Mouse (Mus musculus) adrenal gland, postnatal 36 days (tissue): ENCODE data around the gene Gm8247. TPM values are rescaled to one million over a fixed set of nuclear protein-coding genes. Genes with fewer than 3 reads are reported as not detected.
"Not testable (repeated sequence)": the region's sequence is repeated elsewhere in the genome, so short reads cannot be mapped to it uniquely, and the experiment has no call there.

ENCODE experiments used
- DNase-seq, 2 experiments: peaks; one replicate each; pipeline ENCODE4 v3.0.0; 2021; ENCODE audit warnings: mixed read lengths in 1 of 2
- long read RNA-seq, 2 experiments: library from polyadenylated mRNA; stranded (forward); transcript quantifications; one replicate each; pipeline ENCODE4 v2.0.0; 2021; ENCODE audit warnings: borderline sequencing depth in 2 of 2
- total RNA-seq, 2 experiments: library from RNA; stranded (reverse); gene quantifications; 2 replicates each; pipeline ENCODE4 v1.2.3; 2021

Gene Gm8247
- not detected for total RNA-seq
- long read RNA-seq, experiment 1, result 0 reads
- long read RNA-seq, experiment 2, result 0 reads

DNA sequence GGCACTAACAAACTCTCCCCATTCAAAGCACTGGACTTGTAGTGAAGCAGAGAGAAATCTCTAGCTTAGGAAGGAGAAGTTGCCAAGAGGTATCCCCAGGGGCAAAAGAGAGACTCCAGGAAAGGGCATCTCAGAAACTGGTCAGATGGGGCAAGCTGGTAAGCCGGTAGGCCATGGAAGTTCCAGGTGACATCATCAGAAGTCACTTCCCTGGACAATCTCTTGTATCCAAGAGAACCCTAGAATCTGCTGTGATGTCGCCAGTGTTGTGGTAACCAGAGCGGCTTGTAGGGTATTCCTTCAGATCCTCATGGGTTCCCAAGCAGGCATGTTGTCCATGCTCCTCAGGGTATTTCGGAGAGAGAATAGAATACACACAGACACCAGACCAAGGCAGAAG, at the start of gene Gm8247:
TSS of gene Gm8247 (plus strand) at position 301 of the 400 bp plus-strand sequence.
- not testable (repeated sequence) for DNase-seq

DNA sequence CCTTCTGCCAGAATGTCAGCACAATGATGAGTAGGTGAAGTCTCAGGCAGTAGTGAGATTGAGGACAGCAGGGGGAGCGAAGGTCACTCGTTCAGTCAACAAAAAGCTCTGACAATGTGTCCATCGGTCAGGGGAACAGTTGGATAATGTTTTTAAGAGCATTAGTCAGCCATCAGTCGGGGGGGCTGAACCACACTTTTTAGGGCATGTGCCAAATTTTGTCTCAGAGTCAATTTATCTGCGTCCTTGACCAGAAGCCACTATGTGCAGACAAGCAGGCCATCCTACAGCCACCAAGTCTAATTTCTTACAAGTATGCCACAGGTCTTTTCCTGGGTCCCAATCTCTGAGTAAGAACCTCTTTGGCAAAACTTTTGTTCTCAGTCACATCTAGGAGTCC, 35.0 kb upstream of the Gm8247 start:
- DNase-seq, result peak; percentile 27 to 37

DNA sequence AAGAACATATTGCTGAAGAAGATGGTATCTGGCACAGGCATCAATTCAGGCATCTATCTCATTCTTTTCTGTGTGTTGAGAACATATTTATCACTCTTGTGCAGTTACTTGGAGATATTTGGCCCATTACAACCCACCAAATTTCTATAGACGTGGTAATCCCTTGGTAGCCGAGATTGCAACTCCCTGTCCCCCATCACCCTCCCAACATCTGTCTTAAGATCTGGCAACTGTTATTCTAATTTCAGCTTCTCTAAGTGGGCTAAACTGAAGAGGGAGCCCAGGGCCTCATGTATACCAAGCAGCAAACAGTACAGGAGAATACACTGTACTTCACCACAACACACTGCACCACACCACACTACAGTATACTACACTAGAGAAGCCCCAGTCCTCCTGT, 8.8 kb downstream of the Gm8247 start:
- not testable (repeated sequence) for DNase-seq

DNA sequence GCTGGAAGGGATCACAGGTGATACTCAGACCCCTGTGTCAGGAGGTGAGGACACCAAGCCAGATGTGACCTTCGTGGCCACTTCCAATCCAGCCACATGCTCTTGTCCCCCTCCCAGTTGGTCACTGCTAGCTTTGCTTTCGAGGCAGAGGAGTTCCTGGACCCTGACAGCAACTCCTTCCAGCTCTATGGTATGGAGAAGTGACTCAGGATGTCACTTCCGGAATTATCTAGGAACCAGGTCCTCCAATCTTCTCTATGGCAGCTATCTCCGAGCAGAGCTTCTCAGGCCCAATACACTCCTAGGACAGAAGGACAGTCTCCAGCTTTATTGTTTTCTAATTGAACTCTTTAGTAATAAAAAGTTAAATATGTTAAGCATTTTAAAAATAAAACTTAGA, 44.8 kb downstream of the Gm8247 start, which contains the start of gene Gm5624:
TSS of gene Gm5624 (minus strand) at position 202 of the 400 bp plus-strand sequence.
- not testable (repeated sequence) for DNase-seq

Other genes with a start within 250 kb of the Gm8247 start
- not detected for gene Gm5930, start 244.6 kb upstream of the Gm8247 start, total RNA-seq
- gene Gm8229, start 217.8 kb upstream of the Gm8247 start, total RNA-seq, result not detected
- not detected for gene Gm3371, start 172.5 kb upstream of the Gm8247 start, total RNA-seq
- gene Gm8232, start 149.5 kb upstream of the Gm8247 start, total RNA-seq, result not detected
- not detected for gene BC061237, start 90.7 kb upstream of the Gm8247 start, total RNA-seq
- gene Gm17093, start 64.9 kb upstream of the Gm8247 start, total RNA-seq, result not detected
- gene Gm5624, start 44.8 kb downstream of the Gm8247 start, total RNA-seq, result not detected
- gene Gm8257, start 123.3 kb downstream of the Gm8247 start, total RNA-seq, result not detected
- not detected for gene Gm8267, start 167.2 kb downstream of the Gm8247 start, total RNA-seq